Mouse (Mus musculus): ENCODE measurements around the gene Siah3. TPM values are rescaled to one million over a fixed set of nuclear protein-coding genes. Genes with fewer than 3 reads are reported as not detected.

Siah3 gene
- polyA plus RNA-seq, 1 experiment from 2014 or later = 0.33 TPM

DNA sequence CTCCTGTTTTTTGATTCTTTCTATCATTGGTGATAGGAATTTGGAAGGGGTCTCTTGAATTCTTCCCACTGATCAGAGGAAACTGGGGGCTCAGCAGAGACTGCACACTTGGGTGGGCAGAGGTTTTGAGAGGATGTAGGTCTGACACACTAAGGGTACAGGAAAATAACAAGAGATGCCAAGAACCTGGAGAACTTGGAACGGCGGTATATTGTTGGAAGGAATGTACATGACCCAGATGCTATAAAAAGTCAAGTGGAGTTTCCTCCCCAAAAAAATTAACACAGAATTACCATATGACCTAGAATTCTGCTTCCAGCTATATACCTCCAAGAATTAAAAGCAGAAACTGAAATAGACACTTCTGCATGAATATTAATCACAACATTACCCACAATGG lies 20.1 kb downstream of the Siah3 start:
- Histone ChIP-seq H3K9me3 (replicated peaks) (no peaks in the 10 kb centered on the region), H3K4me3 (no peak overlapping the region), H3K27ac (replicated peaks) (no peak overlapping the region), H3K4me1 (peaks cover 14% of the 10 kb centered on the region), H3K27me3 (ENCODE audit: low read depth, poor library complexity, severe bottlenecking) (no peaks in the 10 kb centered on the region), H3K36me3 (no peaks in the 10 kb centered on the region)
- no peak for DNase-seq (ENCODE audit: low spot score)
- WGBS = 99% methylated on average over 2 of the region's 2 CpGs

DNA sequence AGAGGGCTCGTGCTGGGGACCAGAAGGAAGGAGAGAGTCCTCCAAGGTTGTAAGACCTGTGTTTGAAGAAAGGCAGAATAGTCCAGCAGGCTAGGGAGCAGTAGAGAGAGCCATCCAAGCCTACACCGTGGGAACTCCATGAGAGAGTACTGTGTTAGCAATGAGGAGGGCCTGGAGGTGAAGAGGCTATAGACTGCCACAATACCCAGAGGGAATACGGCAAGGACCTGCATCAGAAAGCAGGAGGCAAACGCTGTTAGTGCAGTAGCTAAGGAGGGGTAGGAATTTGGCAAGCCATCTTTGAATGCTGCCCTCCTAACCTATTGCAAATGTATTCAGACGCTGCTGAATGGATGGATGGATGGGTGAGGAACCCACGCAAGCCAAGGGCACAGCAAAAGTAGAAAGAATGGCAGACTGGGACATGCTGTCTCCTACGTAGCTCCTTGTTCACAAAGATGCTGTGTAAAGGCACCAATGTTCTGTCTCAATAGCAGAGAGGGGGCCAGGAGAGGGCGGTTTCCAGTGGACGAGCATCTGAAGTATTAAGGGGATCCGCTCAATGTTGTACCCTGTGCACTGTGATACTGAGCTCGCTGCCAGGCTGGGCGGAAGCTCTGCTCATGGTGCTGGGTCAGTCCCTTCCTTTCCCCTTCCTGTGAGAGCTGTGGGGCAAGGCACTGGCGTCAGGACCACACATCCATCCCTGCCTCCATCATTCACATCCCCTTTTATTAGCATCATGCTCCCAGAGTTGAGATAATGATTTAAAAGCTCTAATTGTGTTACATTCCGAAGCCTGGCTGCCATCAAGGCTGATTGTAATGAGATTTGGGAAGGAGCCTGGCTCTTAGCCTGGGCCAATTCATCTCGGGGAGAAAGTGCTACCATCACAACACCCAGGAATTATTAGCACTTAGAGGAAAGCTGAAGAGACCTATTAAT lies 26.7 kb downstream of the Siah3 start:
- no peaks in the 10 kb centered on the region; the same call in 1 of the 2 replicates for H3K27me3 ChIP-seq (ENCODE audit: low read depth, poor library complexity, severe bottlenecking)
- WGBS = 80% methylated on average over 15 of the region's 15 CpGs
- no peak overlapping the region for H3K27ac ChIP-seq (replicated peaks)
- H3K4me3 ChIP-seq = no peak overlapping the region
- no peaks in the 10 kb centered on the region for H3K36me3 ChIP-seq
- 0 out of 2 replicates have a peak, but pooled peaks cover 3% of the 10 kb centered on the region for H3K4me1 ChIP-seq
- H3K9me3 ChIP-seq (replicated peaks) = 0 out of 2 replicates have a peak, but pooled peaks cover 4% of the 10 kb centered on the region
- no peak for DNase-seq (ENCODE audit: low spot score)

- 92% methylated on average over 6 of the region's 6 CpGs for WGBS
- DNase-seq (ENCODE audit: low spot score) = no peak
- Histone ChIP-seq H3K4me3 (no peak overlapping the region), H3K27ac (replicated peaks) (no peak overlapping the region), H3K27me3 (ENCODE audit: low read depth, poor library complexity, severe bottlenecking) (no peaks in the 10 kb centered on the region; the same call in 1 of the 2 replicates), H3K36me3 (no peaks in the 10 kb centered on the region), H3K9me3 (replicated peaks) (0 out of 2 replicates have a peak, but pooled peaks cover 4% of the 10 kb centered on the region), H3K4me1 (0 out of 2 replicates have a peak, but pooled peaks cover 3% of the 10 kb centered on the region)
Measured at GRCm38 (mm10) chr14:75483176-75483546, 27.4 kb downstream of the Siah3 start.

DNA sequence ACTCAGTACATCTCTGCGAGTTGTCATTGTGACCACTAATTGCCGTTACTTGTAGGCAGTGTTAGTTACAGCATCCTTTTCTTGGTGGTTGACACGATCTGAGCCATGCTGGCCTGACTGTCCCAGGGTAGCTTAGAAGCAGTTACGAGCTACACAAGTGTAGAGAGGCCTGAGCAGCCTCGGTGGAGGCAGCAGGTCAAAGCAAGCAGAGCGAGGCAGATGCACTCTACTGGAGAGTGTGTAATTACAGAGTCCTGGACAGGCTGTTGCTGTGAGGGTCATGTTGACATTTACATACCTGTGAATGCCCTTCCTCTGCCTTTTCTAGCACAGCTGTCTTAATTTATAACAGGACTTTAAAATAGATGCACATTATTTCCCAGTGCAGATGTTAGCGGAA lies 32.1 kb downstream of the Siah3 start:
- no peak for DNase-seq (ENCODE audit: low spot score)
- WGBS = 79% methylated on average over 7 of the region's 7 CpGs
- H3K4me3 ChIP-seq = no peak overlapping the region
- H3K4me1 ChIP-seq = peaks cover 5% of the 10 kb centered on the region; the same call in 1 of the 2 replicates
- no peak overlapping the region for H3K27ac ChIP-seq (replicated peaks)
- H3K36me3 ChIP-seq = no peaks in the 10 kb centered on the region
- 0 out of 2 replicates have a peak, but pooled peaks cover 4% of the 10 kb centered on the region for H3K9me3 ChIP-seq (replicated peaks)
- peaks cover 30% of the 10 kb centered on the region for H3K27me3 ChIP-seq (ENCODE audit: low read depth, poor library complexity, severe bottlenecking)

GRCm38 (mm10) chr14:75493555-75494194 lies 37.9 kb downstream of the Siah3 start:
- no peaks in the 10 kb centered on the region for H3K9me3 ChIP-seq (replicated peaks)
- DNase-seq (ENCODE audit: low spot score) = no peak
- H3K4me3 ChIP-seq = no peak overlapping the region
- H3K36me3 ChIP-seq = no peaks in the 10 kb centered on the region
- peak overlapping the region; percentile 55; the same call in 1 of the 2 replicates for H3K27ac ChIP-seq (replicated peaks)
- 92% methylated on average over 14 of the region's 14 CpGs for WGBS
- peaks cover 28% of the 10 kb centered on the region for H3K4me1 ChIP-seq
- H3K27me3 ChIP-seq (ENCODE audit: low read depth, poor library complexity, severe bottlenecking) = peaks cover 70% of the 10 kb centered on the region

DNA sequence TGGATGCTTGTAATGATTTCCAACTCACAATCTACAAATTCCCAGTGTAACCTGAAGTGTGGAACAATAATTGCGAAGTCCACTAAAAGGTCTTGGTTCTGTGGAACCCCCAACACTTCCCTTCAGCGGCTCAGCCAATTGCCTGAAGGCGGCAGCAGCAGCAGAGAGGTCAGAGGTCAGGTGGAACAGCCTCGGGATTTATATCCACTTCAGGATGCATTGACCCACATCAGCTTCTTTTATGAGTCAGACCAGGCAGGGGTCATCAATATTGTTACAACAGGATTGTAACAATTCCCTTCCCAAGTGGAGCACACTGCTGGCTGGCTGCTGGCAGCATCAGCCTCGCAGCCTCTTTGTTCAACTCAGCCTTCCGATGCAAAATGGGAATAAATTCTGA lies 39.1 kb downstream of the Siah3 start:
- Histone ChIP-seq H3K27ac (replicated peaks) (peak overlapping the region; percentile 28; the same call in 1 of the 2 replicates), H3K36me3 (no peaks in the 10 kb centered on the region), H3K4me1 (peaks cover 28% of the 10 kb centered on the region), H3K27me3 (ENCODE audit: low read depth, poor library complexity, severe bottlenecking) (peaks cover 74% of the 10 kb centered on the region), H3K4me3 (no peak overlapping the region), H3K9me3 (replicated peaks) (0 out of 2 replicates have a peak, but pooled peaks cover 6% of the 10 kb centered on the region)
- 28% methylated on average over 6 of the region's 6 CpGs for WGBS
- peak; percentile 56 for DNase-seq (ENCODE audit: low spot score)

DNA sequence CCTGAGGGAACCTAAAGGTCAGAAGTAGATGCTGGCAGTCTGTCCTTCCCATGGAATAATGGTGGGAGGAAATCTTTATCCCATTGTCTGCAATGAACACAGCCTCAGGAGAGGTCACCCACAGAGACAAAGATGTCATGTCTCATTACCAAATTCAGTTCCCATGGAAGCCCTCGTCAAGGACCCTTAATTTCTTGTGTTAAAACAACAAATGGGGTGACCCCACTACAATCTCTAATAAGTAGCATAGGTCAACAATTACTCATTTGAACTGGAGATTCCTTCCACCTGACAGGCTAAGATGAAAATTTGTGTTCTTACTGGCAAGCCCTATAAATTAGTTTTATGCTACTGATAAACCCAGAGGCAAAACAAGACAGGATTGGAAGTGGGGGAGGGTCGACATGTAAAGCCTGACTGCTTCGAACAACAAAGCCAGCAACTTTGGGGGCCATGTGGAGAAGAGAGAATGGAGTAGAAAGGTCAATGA lies 45.8 kb downstream of the Siah3 start:
- Histone ChIP-seq H3K27me3 (ENCODE audit: low read depth, poor library complexity, severe bottlenecking) (peaks cover 60% of the 10 kb centered on the region), H3K27ac (replicated peaks) (no peak overlapping the region; the same call in 1 of the 2 replicates), H3K4me1 (peaks cover 43% of the 10 kb centered on the region), H3K36me3 (no peaks in the 10 kb centered on the region), H3K9me3 (replicated peaks) (peaks cover 10% of the 10 kb centered on the region; the same call in 1 of the 2 replicates), H3K4me3 (no peak overlapping the region)
- 27% methylated on average over 3 of the region's 3 CpGs for WGBS
- DNase-seq (ENCODE audit: low spot score) = no peak

DNA sequence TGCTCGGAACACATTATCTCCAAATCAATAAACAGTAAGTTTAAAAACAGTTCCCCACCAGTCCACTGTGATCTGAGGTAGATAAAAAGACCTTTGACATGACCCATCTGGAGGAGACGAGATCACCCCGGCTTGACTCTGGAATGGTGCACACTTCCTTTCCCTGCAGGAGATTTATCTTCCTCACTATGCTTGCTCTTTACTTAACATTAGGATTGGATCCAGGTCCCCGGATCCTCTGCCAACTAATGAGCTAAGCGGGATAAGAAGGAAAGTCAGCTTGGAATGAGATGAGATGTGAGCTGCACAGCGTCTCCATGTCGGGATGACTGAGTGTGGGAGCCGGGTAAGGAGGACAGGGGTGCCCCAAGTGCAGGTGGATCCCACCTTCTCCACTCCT lies 46.7 kb downstream of the Siah3 start:
- Histone ChIP-seq H3K4me3 (no peak overlapping the region), H3K9me3 (replicated peaks) (peaks cover 10% of the 10 kb centered on the region; the same call in 1 of the 2 replicates), H3K27me3 (ENCODE audit: low read depth, poor library complexity, severe bottlenecking) (peaks cover 60% of the 10 kb centered on the region), H3K27ac (replicated peaks) (peak overlapping the region; percentile 53), H3K4me1 (peaks cover 43% of the 10 kb centered on the region), H3K36me3 (no peaks in the 10 kb centered on the region)
- DNase-seq (ENCODE audit: low spot score) = no peak
- 78% methylated on average over 8 of the region's 8 CpGs for WGBS

- peaks cover 43% of the 10 kb centered on the region for H3K4me1 ChIP-seq
- peaks cover 10% of the 10 kb centered on the region; the same call in 1 of the 2 replicates for H3K9me3 ChIP-seq (replicated peaks)
- H3K27me3 ChIP-seq (ENCODE audit: low read depth, poor library complexity, severe bottlenecking) = peaks cover 60% of the 10 kb centered on the region
- H3K36me3 ChIP-seq = no peaks in the 10 kb centered on the region
- H3K4me3 ChIP-seq = no peak overlapping the region
- no peak for DNase-seq (ENCODE audit: low spot score)
- WGBS = 66% methylated on average over 2 of the region's 2 CpGs
- H3K27ac ChIP-seq (replicated peaks) = peak overlapping the region; percentile 74; the same call in 1 of the 2 replicates
Measured at GRCm38 (mm10) chr14:75504255-75504654, 48.5 kb downstream of the Siah3 start.

GRCm38 (mm10) chr14:75505126-75505840 lies 49.5 kb downstream of the Siah3 start:
- DNase-seq (ENCODE audit: low spot score) = peak; percentile 47
- peaks cover 46% of the 10 kb centered on the region for H3K4me1 ChIP-seq
- peak overlapping the region; percentile 74 for H3K27ac ChIP-seq (replicated peaks)
- 25% methylated on average over 8 of the region's 8 CpGs for WGBS
- H3K9me3 ChIP-seq (replicated peaks) = peaks cover 4% of the 10 kb centered on the region; the same call in 1 of the 2 replicates
- peaks cover 62% of the 10 kb centered on the region for H3K27me3 ChIP-seq (ENCODE audit: low read depth, poor library complexity, severe bottlenecking)
- H3K4me3 ChIP-seq = no peak overlapping the region
- no peaks in the 10 kb centered on the region for H3K36me3 ChIP-seq

- WGBS = 87% methylated on average over 3 of the region's 3 CpGs
- no peak for DNase-seq (ENCODE audit: low spot score)
- peaks cover 64% of the 10 kb centered on the region for H3K27me3 ChIP-seq (ENCODE audit: low read depth, poor library complexity, severe bottlenecking)
- peaks cover 45% of the 10 kb centered on the region for H3K4me1 ChIP-seq
- no peaks in the 10 kb centered on the region for H3K9me3 ChIP-seq (replicated peaks)
- no peaks in the 10 kb centered on the region for H3K36me3 ChIP-seq
- H3K27ac ChIP-seq (replicated peaks) = no peak overlapping the region
- H3K4me3 ChIP-seq = no peak overlapping the region
Measured at GRCm38 (mm10) chr14:75506246-75506645, 50.5 kb downstream of the Siah3 start.

- H3K4me3 ChIP-seq = no peak overlapping the region
- no peaks in the 10 kb centered on the region for H3K9me3 ChIP-seq (replicated peaks)
- peaks cover 10% of the 10 kb centered on the region for H3K4me1 ChIP-seq
- 83% methylated on average over 6 of the region's 6 CpGs for WGBS
- DNase-seq (ENCODE audit: low spot score) = no peak
- H3K36me3 ChIP-seq = no peaks in the 10 kb centered on the region
- H3K27ac ChIP-seq (replicated peaks) = no peak overlapping the region
- H3K27me3 ChIP-seq (ENCODE audit: low read depth, poor library complexity, severe bottlenecking) = peaks cover 43% of the 10 kb centered on the region
Measured at GRCm38 (mm10) chr14:75510125-75510524, 54.3 kb downstream of the Siah3 start.
